Mouse (Mus musculus): Measurements from ENCODE around the gene Rgp1. TPM values are rescaled to one million over a fixed set of nuclear protein-coding genes. Genes with fewer than 3 reads are reported as not detected.
"Not testable (repeated sequence)": the region's sequence is repeated elsewhere in the genome, so short reads cannot be mapped to it uniquely, and the experiment has no call there.

The Rgp1 gene
- total RNA-seq, 2 experiments from 2014 or later, result 47.1 to 54.1 TPM

- intact Hi-C loops (cut with DNase I), result no loop called here
- DNase-seq, result no peak
Observed at GRCm38 (mm10) chr4:43591961-43592360, 13.4 kb downstream of the Rgp1 start.

GRCm38 (mm10) chr4:43593453-43593852 is 14.9 kb downstream of the Rgp1 start:
- DNase-seq, result no peak
- intact Hi-C loops (cut with DNase I), result no loop called here

GRCm38 (mm10) chr4:43596597-43596996 is 18.1 kb downstream of the Rgp1 start:
- DNase-seq; intact Hi-C loops (cut with DNase I): not testable (repeated sequence)

GRCm38 (mm10) chr4:43598200-43598599 is 19.7 kb downstream of the Rgp1 start:
- intact Hi-C loops (cut with DNase I), result no loop called here
- DNase-seq, result no peak

GRCm38 (mm10) chr4:43598650-43599380 is 20.3 kb downstream of the Rgp1 start:
- intact Hi-C loops (cut with DNase I), result no loop called here
- DNase-seq, result no peak

GRCm38 (mm10) chr4:43600195-43600934 is 21.9 kb downstream of the Rgp1 start:
- DNase-seq, result no peak
- intact Hi-C loops (cut with DNase I), result no loop called here

GRCm38 (mm10) chr4:43604099-43604498 is 25.6 kb downstream of the Rgp1 start:
- no peak for DNase-seq
- intact Hi-C loops (cut with DNase I), result no loop called here

- intact Hi-C loops (cut with DNase I), result no loop called here
- no peak for DNase-seq
Observed at GRCm38 (mm10) chr4:43604751-43605685, 26.5 kb downstream of the Rgp1 start.

GRCm38 (mm10) chr4:43612534-43612933 is 34.0 kb downstream of the Rgp1 start:
- intact Hi-C loops (cut with DNase I), result no loop called here
- no peak for DNase-seq

GRCm38 (mm10) chr4:43613060-43613730 is 34.7 kb downstream of the Rgp1 start:
- no peak for DNase-seq
- intact Hi-C loops (cut with DNase I), result no loop called here

GRCm38 (mm10) chr4:43620146-43620778 is 41.7 kb downstream of the Rgp1 start:
- intact Hi-C loops (cut with DNase I), result no loop called here
- DNase-seq, result no peak

GRCm38 (mm10) chr4:43629106-43629817 is 50.7 kb downstream of the Rgp1 start:
- DNase-seq, result peak; percentile 31
- intact Hi-C loops (cut with DNase I), result loop anchor here (5.0 kb wide), 1 partner anchor 233 kb away; no protein-coding TSS in a partner anchor

- intact Hi-C loops (cut with DNase I), result loop anchor here (5.0 kb wide), 1 partner anchor 112 kb away; no protein-coding TSS in a partner anchor
- DNase-seq, result peak; percentile 84
Observed at GRCm38 (mm10) chr4:43630030-43630581, 51.6 kb downstream of the Rgp1 start.

- intact Hi-C loops (cut with DNase I), result loop anchor here (5.0 kb wide), 1 partner anchor 112 kb away; no protein-coding TSS in a partner anchor
Observed at GRCm38 (mm10) chr4:43630671-43631045, 52.1 kb downstream of the Rgp1 start.

GRCm38 (mm10) chr4:43631046-43631955 is 52.8 kb downstream of the Rgp1 start, which contains the start of gene Npr2:
TSS of gene Npr2 (plus strand) at chr4:43631935.
- peak; percentile 55 for DNase-seq
- intact Hi-C loops (cut with DNase I), result loop anchor here (5.0 kb wide), 1 partner anchor 111 kb away; no protein-coding TSS in a partner anchor

More at GRCm38 (mm10) chr4:43630671-43631045, 52.1 kb downstream of the Rgp1 start:
- no peak for DNase-seq

GRCm38 (mm10) chr4:43631956-43632920 is 53.7 kb downstream of the Rgp1 start:
- intact Hi-C loops (cut with DNase I), result loop anchor here (5.0 kb wide), 1 partner anchor 110 kb away; no protein-coding TSS in a partner anchor
- DNase-seq, result peak; percentile 31

All from left cerebral cortex, postnatal 4 days (tissue).